15 mouse cellular contexts compared by ENCODE assay signal in genomic region chr2:167086092-167086491, GRCm38 (mm10).
"Had no signal": no experiment of that assay in that cellular context is flagged by ENCODE, and none has a peak within 500 bp of the region (broad histone marks: within the 10 kb centered on the region; RNA-seq: fewer than 3 reads in every experiment).

No protein-coding gene starts in this region.

- DNase-seq: layer of hippocampus, postnatal 36 days; liver, embryonic 13.5 days; lung, postnatal 4 days; retina, postnatal 1 day; right cerebral cortex, postnatal 25 days; spleen, adult 18-20 months; thymus, postnatal 25 days had no signal

- ATAC-seq: intestine, embryonic 15.5 days; midbrain, embryonic 13.5 days; midbrain, embryonic 16.5 days had no signal

- H3K4me2 ChIP-seq: intestine, embryonic 15.5 days; liver, embryonic 13.5 days; midbrain, embryonic 13.5 days; neural tube, embryonic 13.5 days; stomach, embryonic 15.5 days had no signal

- H3K36me3 ChIP-seq: intestine, embryonic 15.5 days; liver, embryonic 13.5 days; midbrain, embryonic 13.5 days; neural tube, embryonic 13.5 days; stomach, embryonic 15.5 days had no signal

- H3K27ac ChIP-seq: intestine, embryonic 15.5 days; kidney, postnatal 0 days; left cerebral cortex, adult 2 months; liver, embryonic 13.5 days; midbrain, embryonic 13.5 days; neural tube, embryonic 13.5 days; stomach, embryonic 15.5 days had no signal

- H3K4me3 ChIP-seq: intestine, embryonic 15.5 days; left cerebral cortex, adult 2 months; liver, embryonic 13.5 days; midbrain, embryonic 13.5 days; myocyte; neural tube, embryonic 13.5 days; stomach, embryonic 15.5 days had no signal

- H3K9ac ChIP-seq: intestine, embryonic 15.5 days; liver, embryonic 13.5 days; midbrain, embryonic 13.5 days; neural tube, embryonic 13.5 days; stomach, embryonic 15.5 days had no signal

- H3K27me3 ChIP-seq: intestine, embryonic 15.5 days; midbrain, embryonic 13.5 days; neural tube, embryonic 13.5 days; stomach, embryonic 15.5 days had no signal

- H3K9me3 ChIP-seq: intestine, embryonic 15.5 days; liver, embryonic 13.5 days; midbrain, embryonic 13.5 days; neural tube, embryonic 13.5 days; stomach, embryonic 15.5 days had no signal

- H3K4me1 ChIP-seq: liver, embryonic 13.5 days had no signal
